In the genomic region with DNA sequence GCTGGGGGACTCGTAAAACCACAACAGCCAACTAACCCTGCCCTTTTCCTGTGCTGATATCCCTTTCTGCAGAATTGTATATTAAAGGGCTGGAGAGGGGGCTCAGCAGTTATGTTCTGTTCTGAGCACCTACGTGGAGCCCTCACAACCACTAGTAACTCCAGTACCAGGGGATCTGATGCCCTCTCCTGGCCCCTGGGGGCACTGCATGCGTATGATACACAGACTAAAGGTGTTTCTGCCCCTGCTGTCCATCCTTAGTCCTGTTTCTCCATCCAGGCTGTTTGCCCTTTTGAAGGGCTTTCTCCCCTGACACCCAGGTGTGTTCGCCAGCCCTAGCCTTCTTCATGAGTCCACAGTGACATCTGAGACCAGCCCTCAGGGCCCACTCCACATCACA, we compare ENCODE assay signal across 10 mouse cellular contexts.
DNase-seq lines count a peak whose midpoint lies in the region; ATAC-seq and TF ChIP-seq lines count a peak whose summit lies in the region.
"Had no signal": no experiment of that assay in that cellular context is flagged by ENCODE, and none has a peak within 500 bp of the region (broad histone marks: within the 10 kb centered on the region; RNA-seq: fewer than 3 reads in every experiment).

No protein-coding gene starts in this region.

- no peak overlapping the region for H3K9ac ChIP-seq in CH12.LX (ENCODE audit: insufficient read depth, low read depth)

- TF ChIP-seq EP300 in CH12.LX (IDR thresholded peaks at IDR 0.05; ENCODE audit: low read length), result no peak

- peaks cover 3% of the 10 kb centered on the region for H3K9me3 ChIP-seq in CH12.LX (replicated peaks; ENCODE audit: low read length)
- H3K9me3 ChIP-seq: heart, embryonic 10.5 days had no signal

- no peak for TF ChIP-seq POLR2A in CH12.LX (IDR thresholded peaks at IDR 0.05; ENCODE audit: low read depth, low read length)

- peak; percentile 59 for TF ChIP-seq CTCF in layer of hippocampus, adult 2 months (conservative IDR thresholded peaks at IDR 0.05)
- TF ChIP-seq CTCF in CH12.LX (conservative IDR thresholded peaks at IDR 0.05 in 1 of 2, IDR thresholded peaks at IDR 0.05 in 1 of 2; ENCODE audit: low read depth in 2 of 2, low read length in 2 of 2), result peak; percentile 26 to 58; a peak in 3 of 4 replicates

- DNase-seq in adrenal gland, postnatal 14 days, result peak; percentile 40
- no peak for DNase-seq in adrenal gland, postnatal 36 days
- no peak for DNase-seq in layer of hippocampus, adult 2 months (ENCODE audit: low spot score in 2 of 2)
- DNase-seq in layer of hippocampus, postnatal 10 days (ENCODE audit: low spot score in 2 of 2), result no peak
- DNase-seq in CH12.LX (ENCODE audit: extremely low read depth), result no peak
- DNase-seq in induced T-regulatory cell, adult 2 months (ENCODE audit: low read depth), result peak; percentile 36

- H3K4me2 ChIP-seq in CH12.LX (ENCODE audit: insufficient read depth, low read depth, poor library complexity, severe bottlenecking), result no peak overlapping the region

- in situ Hi-C loops in CH12.LX (cut with MboI; ENCODE audit: low pct_ligation_motif_present, low pct_unique_long_range_greater_than_20kb, low sequenced_read_pairs), result no loop called here

- dilution Hi-C loops in CH12.LX (cut with MboI; ENCODE audit: extremely low pct_ligation_motif_present, extremely low pct_unique_long_range_greater_than_20kb, low sequenced_read_pairs), result no loop called here

- H3K4me3 ChIP-seq in layer of hippocampus, adult 2 months, result no peak overlapping the region
- H3K4me3 ChIP-seq in CH12.LX (replicated peaks in 1 of 3; ENCODE audit: low read depth in 2 of 3, low read length in 2 of 3, poor library complexity in 1 of 3), result no peak overlapping the region
- H3K4me3 ChIP-seq: heart, embryonic 10.5 days had no signal

- TF ChIP-seq RAD21 in CH12.LX (IDR thresholded peaks at IDR 0.05; ENCODE audit: low read depth, low read length), result peak; percentile 32

- H3K27me3 ChIP-seq in CH12.LX (replicated peaks), result no peaks in the 10 kb centered on the region

- no peaks in the 10 kb centered on the region for H3K36me3 ChIP-seq in CH12.LX (replicated peaks in 1 of 2; ENCODE audit: control insufficient read depth in 1 of 2, insufficient read depth in 1 of 2, low read length in 1 of 2)
- H3K36me3 ChIP-seq: heart, embryonic 10.5 days had no signal

- no peak for ATAC-seq in inflammation-experienced regulatory T-cells, adult 6 months
- ATAC-seq in activated CD4-positive, CD25-positive, alpha-beta regulatory T cell, adult 4 months, result no peak

- H3K79me2 ChIP-seq in CH12.LX (replicated peaks; ENCODE audit: control insufficient read depth, extremely low read depth, insufficient read depth, poor library complexity, severe bottlenecking), result no peaks in the 10 kb centered on the region

- no peak overlapping the region for H3K27ac ChIP-seq in layer of hippocampus, adult 2 months
- H3K27ac ChIP-seq in CH12.LX (ENCODE audit: insufficient read depth, low read depth), result no peak overlapping the region
- H3K27ac ChIP-seq: heart, embryonic 10.5 days; macrophage had no signal

- peaks cover 0 to 3% of the 10 kb centered on the region in 2 experiments; a peak in 1 of 4 replicates for H3K4me1 ChIP-seq in CH12.LX (ENCODE audit: control insufficient read depth in 1 of 2, insufficient read depth in 2 of 2)
- H3K4me1 ChIP-seq: heart, embryonic 10.5 days had no signal

TF ChIP-seq in CH12.LX, 34 proteins besides CTCF, POLR2A, EP300 and RAD21:
- TF ChIP-seq SMC3 (IDR thresholded peaks at IDR 0.05; ENCODE audit: low read depth, low read length), result peak; percentile 42
- no peak for TF ChIP-seq TBP (conservative IDR thresholded peaks at IDR 0.05; ENCODE audit: low read depth, low read length)

Comparison
In these comparisons a context has a peak if more than half of its experiments do, and no peak if none do; other contexts are left out.
1. DNase-seq: peak in adrenal gland, postnatal 14 days (single experiment) and induced T-regulatory cell, adult 2 months (single experiment); none in adrenal gland, postnatal 36 days (0 of 2), layer of hippocampus, adult 2 months (0 of 2), layer of hippocampus, postnatal 10 days (0 of 2) and CH12.LX (single experiment).